Mouse (Mus musculus) heart, embryonic 14.5 days (tissue): ENCODE data around the gene Tor1a. TPM values are rescaled to one million over a fixed set of nuclear protein-coding genes. Genes with fewer than 3 reads are reported as not detected.
A peak's percentile ranks its signal among the peaks of the same experiment; 100 is the strongest.

Experiments used
- ATAC-seq: fragments of 200-750 bp; cut with Nextera tagmentation; 2 replicates; pipeline ENCODE4 v1.8.0; 2017; ENCODE audit warnings: low read depth, moderate TSS enrichment; ENCODE audit not compliant: insufficient number of reproducible peaks, insufficient read depth, low FRiP score
- H3K27ac ChIP-seq, 2 experiments: fragments of 200-500 bp in 1 of 2; fragments of 300-500 bp in 1 of 2; sonication (generic) in 1 of 2; replicated peaks in 1 of 2; 2 replicates each; pipeline ENCODE4 v1.5.1; 2012 to 2014; ENCODE audit warnings: low read depth in 2 of 2, low read length in 2 of 2, control low read depth in 1 of 2, mild to moderate bottlenecking in 1 of 2, mixed read lengths in 1 of 2; ENCODE audit not compliant: control insufficient read depth in 1 of 2, insufficient read depth in 1 of 2
- H3K27me3 ChIP-seq: fragments of 300-500 bp; sonication (generic); 2 replicates; pipeline ENCODE4 v1.6.1; 2014; ENCODE audit warnings: mild to moderate bottlenecking, low read length, control low read depth; ENCODE audit not compliant: control insufficient read depth, insufficient read depth
- H3K36me3 ChIP-seq: fragments of 300-500 bp; sonication (generic); 2 replicates; pipeline ENCODE4 v1.6.1; 2014; ENCODE audit warnings: mild to moderate bottlenecking, control low read depth, low read length, mixed read lengths; ENCODE audit not compliant: control insufficient read depth, insufficient read depth
- H3K4me1 ChIP-seq, 2 experiments: fragments of 200-500 bp in 1 of 2; fragments of 300-500 bp in 1 of 2; sonication (generic) in 1 of 2; 2 replicates each; pipeline ENCODE4 v1.6.1; 2012 to 2014; ENCODE audit warnings: low read length in 2 of 2, control low read depth in 1 of 2, mixed read lengths in 1 of 2; ENCODE audit not compliant: control insufficient read depth in 2 of 2, insufficient read depth in 2 of 2
- H3K4me2 ChIP-seq: fragments of 300-500 bp; sonication (generic); 2 replicates; pipeline ENCODE4 v1.6.1; 2014; ENCODE audit warnings: mild to moderate bottlenecking, low read length
- H3K4me3 ChIP-seq, 2 experiments: fragments of 200-500 bp in 1 of 2; fragments of 300-500 bp in 1 of 2; sonication (generic) in 1 of 2; 2 replicates each; pipeline ENCODE4 v1.5.1; 2012 to 2014; ENCODE audit warnings: low read length in 2 of 2, mild to moderate bottlenecking in 2 of 2, control low read depth in 1 of 2, low read depth in 1 of 2, moderate library complexity in 1 of 2; ENCODE audit not compliant: control insufficient read depth in 1 of 2, insufficient read depth in 1 of 2
- H3K9ac ChIP-seq: fragments of 300-500 bp; sonication (generic); 2 replicates; pipeline ENCODE4 v1.6.1; 2014; ENCODE audit warnings: mild to moderate bottlenecking, low read length
- H3K9me3 ChIP-seq: fragments of 300-500 bp; sonication (generic); 2 replicates; pipeline ENCODE4 v1.6.1; 2016; ENCODE audit warnings: low read length, control low read depth; ENCODE audit not compliant: control insufficient read depth
- whole genome bisulfite sequencing: fragments of 180-500 bp; shearing (Covaris S2); extraction: QIAGEN DNeasy Blood & Tissue Kit; methylation state at CpG from one replicate; pipeline ENCODE4 v1.1.7; 2014; 5-methylcytosine and 5-hydroxymethylcytosine counted together
- polyA plus RNA-seq: library from polyadenylated mRNA; unstranded; fragments of >200 nt; fragmentation: Nextera tagmentation; extraction: Ambion mirVana; gene quantifications from 2 replicates; pipeline ENCODE4 v1.2.1, GENCODE M21; 2014

Tor1a gene
- polyA plus RNA-seq: 44.4 and 48.8 TPM in 2 replicates

GRCm38 (mm10) chr2:30967352-30968327 lies at the start of gene Tor1a:
Tor1a (minus strand) TSS chr2:30967933.
- H3K36me3 ChIP-seq: peaks cover 36% of the 10 kb centered on the region
- H3K27ac ChIP-seq: peak within 1 kb of the TSS; percentile 66 to 76
- H3K4me3 ChIP-seq: peak within 1 kb of the TSS; percentile 89 to 97
- no peaks in the 10 kb centered on the region for H3K9me3 ChIP-seq
- peaks cover 9 to 12% of the 10 kb centered on the region in 2 experiments for H3K4me1 ChIP-seq
- WGBS: 1% methylated on average over 59 of the region's 59 CpGs
- H3K27me3 ChIP-seq: no peaks in the 10 kb centered on the region
- ATAC-seq: peak; percentile 88
- peak within 1 kb of the TSS; percentile 98 for H3K4me2 ChIP-seq
- peak within 1 kb of the TSS; percentile 94 for H3K9ac ChIP-seq

GRCm38 (mm10) chr2:31013371-31014120 lies 45.8 kb upstream of the Tor1a start:
- Histone ChIP-seq H3K9ac (no peak overlapping the region), H3K4me3 (no peak overlapping the region), H3K27ac (no peak overlapping the region), H3K4me2 (no peak overlapping the region), H3K27me3 (no peaks in the 10 kb centered on the region), H3K4me1 (no peaks in the 10 kb centered on the region), H3K36me3 (peaks cover 96% of the 10 kb centered on the region), H3K9me3 (no peaks in the 10 kb centered on the region)
- no peak for ATAC-seq
- WGBS: 76% methylated on average over 14 of the region's 14 CpGs

GRCm38 (mm10) chr2:31007208-31007607 lies 39.5 kb upstream of the Tor1a start:
- Histone ChIP-seq H3K4me3 (no peak overlapping the region), H3K9ac (peak overlapping the region; percentile 42; the same call in 1 of the 2 replicates), H3K4me1 (peaks cover 18 to 27% of the 10 kb centered on the region in 2 experiments), H3K27ac (peak overlapping the region; percentile 91 to 95), H3K4me2 (peak overlapping the region; percentile 25; the same call in 1 of the 2 replicates), H3K27me3 (no peaks in the 10 kb centered on the region), H3K36me3 (peaks cover 88% of the 10 kb centered on the region), H3K9me3 (no peaks in the 10 kb centered on the region)
- no peak for ATAC-seq
- 79% methylated on average over 5 of the region's 5 CpGs for WGBS

- no peak overlapping the region for H3K4me3 ChIP-seq
- no peaks in the 10 kb centered on the region for H3K9me3 ChIP-seq
- peak overlapping the region; percentile 42 for H3K9ac ChIP-seq
- peaks cover 18 to 27% of the 10 kb centered on the region in 2 experiments for H3K4me1 ChIP-seq
- peak overlapping the region; percentile 31 for H3K4me2 ChIP-seq
- H3K36me3 ChIP-seq: peaks cover 88% of the 10 kb centered on the region
- WGBS: 4% methylated on average over 5 of the region's 5 CpGs
- no peaks in the 10 kb centered on the region for H3K27me3 ChIP-seq
- peak overlapping the region; percentile 91 to 95 for H3K27ac ChIP-seq
- ATAC-seq: peak; percentile 77
These were observed 38.7 kb upstream of the Tor1a start for GRCm38 (mm10) chr2:31006434-31006833.

- peaks cover 88% of the 10 kb centered on the region for H3K36me3 ChIP-seq
- peak overlapping the region; percentile 31; the same call in 1 of the 2 replicates for H3K4me2 ChIP-seq
- ATAC-seq: no peak
- peak overlapping the region; percentile 91 to 95 for H3K27ac ChIP-seq
- peak overlapping the region; percentile 18 for H3K9ac ChIP-seq
- H3K4me3 ChIP-seq: no peak overlapping the region
- H3K4me1 ChIP-seq: peaks cover 18 to 27% of the 10 kb centered on the region in 2 experiments
- no peaks in the 10 kb centered on the region for H3K9me3 ChIP-seq
- 68% methylated on average over 2 of the region's 2 CpGs for WGBS
- no peaks in the 10 kb centered on the region for H3K27me3 ChIP-seq
These were observed 37.7 kb upstream of the Tor1a start for GRCm38 (mm10) chr2:31005453-31005852.

GRCm38 (mm10) chr2:31002857-31003256 lies 35.1 kb upstream of the Tor1a start:
- Histone ChIP-seq H3K4me2 (no peak overlapping the region), H3K27ac (no peak overlapping the region), H3K9ac (no peak overlapping the region), H3K36me3 (peaks cover 80% of the 10 kb centered on the region), H3K4me3 (no peak overlapping the region), H3K9me3 (no peaks in the 10 kb centered on the region), H3K4me1 (peaks cover 18 to 32% of the 10 kb centered on the region in 2 experiments), H3K27me3 (no peaks in the 10 kb centered on the region)
- 85% methylated on average over 10 of the region's 10 CpGs for WGBS
- no peak for ATAC-seq

GRCm38 (mm10) chr2:30998443-30999260 lies 30.9 kb upstream of the Tor1a start:
- Histone ChIP-seq H3K4me3 (no peak overlapping the region), H3K4me2 (peak overlapping the region; percentile 6; the same call in 1 of the 2 replicates), H3K4me1 (peaks cover 10 to 20% of the 10 kb centered on the region in 2 experiments), H3K9me3 (no peaks in the 10 kb centered on the region), H3K36me3 (peaks cover 48% of the 10 kb centered on the region), H3K27ac (no peak overlapping the region), H3K9ac (no peak overlapping the region), H3K27me3 (no peaks in the 10 kb centered on the region)
- ATAC-seq: no peak
- WGBS: 81% methylated on average over 8 of the region's 8 CpGs
